Mouse (Mus musculus) lung, postnatal 0 days (tissue): ENCODE results near the gene Cetn3. TPM values are rescaled to one million over a fixed set of nuclear protein-coding genes. Genes with fewer than 3 reads are reported as not detected.
A peak's percentile ranks its signal among the peaks of the same experiment; 100 is the strongest.

Experiments used
- ATAC-seq: fragments of 200-750 bp; cut with Nextera tagmentation; 2 replicates; pipeline ENCODE4 v1.8.0; 2017; ENCODE audit warnings: moderate library complexity
- DNase-seq: peaks from one replicate; pipeline ENCODE4 v3.0.0-alpha.2; 2016; ENCODE audit warnings: low spot score
- H3K27ac ChIP-seq: fragments of 300-500 bp; sonication (generic); 2 replicates; pipeline ENCODE4 v1.5.1; 2014; ENCODE audit warnings: antibody characterized with exemption, mild to moderate bottlenecking, low read length, mixed read lengths
- H3K27me3 ChIP-seq: fragments of 300-500 bp; sonication (generic); replicated peaks from 2 replicates; pipeline ENCODE4 v1.6.1; 2014; ENCODE audit warnings: low read length, mixed read lengths; ENCODE audit not compliant: insufficient read depth
- H3K36me3 ChIP-seq: fragments of 300-500 bp; sonication (generic); 2 replicates; pipeline ENCODE4 v1.6.1; 2014; ENCODE audit warnings: low read length, mixed read lengths; ENCODE audit not compliant: insufficient read depth
- H3K4me1 ChIP-seq: fragments of 300-500 bp; sonication (generic); 2 replicates; pipeline ENCODE4 v1.6.1; 2014; ENCODE audit warnings: antibody characterized with exemption, low read depth, low read length, mixed read lengths; ENCODE audit not compliant: insufficient read depth
- H3K4me2 ChIP-seq: fragments of 300-500 bp; sonication (generic); replicated peaks from 2 replicates; pipeline ENCODE4 v1.6.1; 2014; ENCODE audit warnings: low read depth, mild to moderate bottlenecking, low read length, moderate library complexity, mixed read lengths
- H3K4me3 ChIP-seq: fragments of 300-500 bp; sonication (generic); 2 replicates; pipeline ENCODE4 v1.5.1; 2014; ENCODE audit warnings: low read depth, low read length
- H3K9ac ChIP-seq: fragments of 300-500 bp; sonication (generic); replicated peaks from 2 replicates; pipeline ENCODE4 v1.6.1; 2014; ENCODE audit warnings: low read depth, mild to moderate bottlenecking
- H3K9me3 ChIP-seq: fragments of 300-500 bp; sonication (generic); 2 replicates; pipeline ENCODE4 v1.6.1; 2016; ENCODE audit warnings: low read length, mixed read lengths
- CTCF ChIP-seq: IDR thresholded peaks from 2 replicates; pipeline ENCODE4 v1.5.1; 2016; ENCODE audit warnings: antibody characterized with exemption, mild to moderate bottlenecking
- EP300 ChIP-seq: IDR thresholded peaks from 2 replicates; pipeline ENCODE4 v1.6.1; 2016; ENCODE audit warnings: antibody characterized with exemption, mild to moderate bottlenecking, control low read depth
- WGBS: fragments of 180-500 bp; shearing (Covaris S2); extraction: QIAGEN DNeasy Blood & Tissue Kit; methylation state at CpG from one replicate; pipeline ENCODE4 v1.1.7; 2014; 5-methylcytosine and 5-hydroxymethylcytosine counted together
- polyA plus RNA-seq: library from polyadenylated mRNA; unstranded; fragments of >200 nt; fragmentation: Nextera tagmentation; extraction: Ambion mirVana; gene quantifications from 2 replicates; pipeline ENCODE4 v1.2.1, GENCODE M21; 2015

Cetn3 gene
- 184 and 185 TPM in 2 replicates for polyA plus RNA-seq

GRCm38 (mm10) chr13:81782971-81783404 is at the start of gene Cetn3:
Gene Cetn3 (plus strand): TSS chr13:81783077.
- WGBS, result 1% methylated on average over 29 of the region's 29 CpGs
- ATAC-seq (peak; percentile 90), DNase-seq (peak; percentile 97)
- H3K9me3 ChIP-seq, result no peaks in the 10 kb centered on the region
- no peak for TF ChIP-seq CTCF
- TF ChIP-seq EP300, result no peak
- H3K36me3 ChIP-seq, result peaks cover 4% of the 10 kb centered on the region; the same call in 1 of the 2 replicates
- peak within 1 kb of the TSS; percentile 76 for H3K4me3 ChIP-seq
- H3K27ac ChIP-seq, result peak within 1 kb of the TSS; percentile 98
- H3K9ac ChIP-seq, result peak within 1 kb of the TSS; percentile 46
- H3K4me1 ChIP-seq, result 0 out of 2 replicates have a peak, but pooled peaks cover 2% of the 10 kb centered on the region
- H3K4me2 ChIP-seq, result peak within 1 kb of the TSS; percentile 58
- H3K27me3 ChIP-seq, result no peaks in the 10 kb centered on the region

DNA sequence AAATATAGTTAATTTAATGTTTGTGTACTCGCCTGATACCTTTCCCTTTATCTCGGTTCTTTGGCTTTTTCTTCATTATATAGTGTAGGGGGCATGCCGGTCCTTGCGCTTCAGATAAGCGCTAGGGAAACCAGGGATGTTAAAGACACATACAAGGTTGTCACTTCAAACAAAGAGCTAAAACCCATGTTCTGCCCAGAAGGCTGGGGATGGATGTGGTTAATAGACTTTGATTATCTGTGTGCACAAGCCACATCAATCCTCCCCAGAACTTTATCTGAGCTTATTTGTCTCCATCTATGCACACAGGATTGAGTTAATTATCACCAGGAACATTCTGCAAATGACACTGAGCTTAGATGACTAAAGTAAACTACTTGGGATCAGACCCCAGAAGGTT is 46.3 kb upstream of the Cetn3 start:
- ATAC-seq (no peak), DNase-seq (no peak)
- Histone ChIP-seq H3K4me2 (no peak overlapping the region), H3K4me1 (no peaks in the 10 kb centered on the region), H3K36me3 (no peaks in the 10 kb centered on the region), H3K27ac (no peak overlapping the region), H3K4me3 (no peak overlapping the region), H3K27me3 (no peaks in the 10 kb centered on the region), H3K9me3 (no peaks in the 10 kb centered on the region), H3K9ac (no peak overlapping the region)
- 62% methylated on average over 5 of the region's 5 CpGs for WGBS
- TF ChIP-seq EP300 (no peak), CTCF (no peak)

GRCm38 (mm10) chr13:81740898-81741297 is 42.0 kb upstream of the Cetn3 start:
- ATAC-seq, result peak; percentile 11; the same call in 1 of the 2 replicates
- TF ChIP-seq CTCF (peak; percentile 34), EP300 (no peak)
- H3K36me3 ChIP-seq, result no peaks in the 10 kb centered on the region
- H3K9me3 ChIP-seq, result no peaks in the 10 kb centered on the region
- peak; percentile 7 for DNase-seq
- no peaks in the 10 kb centered on the region for H3K4me1 ChIP-seq
- WGBS, result 40% methylated on average over 3 of the region's 3 CpGs
- no peak overlapping the region for H3K27ac ChIP-seq
- H3K4me3 ChIP-seq, result no peak overlapping the region
- H3K9ac ChIP-seq, result no peak overlapping the region
- H3K27me3 ChIP-seq, result no peaks in the 10 kb centered on the region
- H3K4me2 ChIP-seq, result no peak overlapping the region

DNA sequence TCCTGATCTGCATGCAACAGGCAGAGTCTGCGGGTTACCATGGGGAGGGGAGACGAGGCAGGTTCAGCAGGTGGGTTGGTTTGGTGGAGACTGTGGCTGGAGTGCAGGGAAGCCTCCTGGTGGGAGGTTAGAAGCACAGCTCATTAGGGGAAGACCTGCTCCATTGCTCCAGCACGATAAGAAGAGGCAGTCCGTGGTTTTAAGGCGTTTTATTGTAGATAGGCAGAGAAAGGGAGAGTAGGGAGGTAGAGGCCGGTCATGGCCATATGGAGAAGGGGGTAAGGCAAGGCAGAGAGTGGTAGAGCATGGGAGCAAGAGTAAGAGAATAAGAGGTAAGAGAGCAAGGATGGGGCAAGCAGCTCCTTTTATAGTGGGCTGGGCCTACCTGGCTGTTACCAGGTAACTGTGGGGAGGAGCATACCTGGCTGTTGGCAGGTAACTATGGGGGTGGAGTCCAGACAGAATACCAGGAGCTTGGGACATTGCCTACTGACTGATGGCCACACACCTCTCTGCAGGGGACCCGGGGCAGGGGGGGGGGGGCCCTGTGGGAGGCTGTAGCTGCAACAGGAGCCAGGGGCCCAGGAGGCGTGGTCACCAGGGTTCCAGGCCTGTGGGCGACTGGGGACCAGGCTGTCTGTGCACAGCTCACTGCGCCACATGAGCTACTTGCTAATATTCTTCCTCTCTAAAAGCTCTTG is 39.3 kb upstream of the Cetn3 start:
- TF ChIP-seq EP300, result no peak
- TF ChIP-seq CTCF, result no peak
- H3K27ac ChIP-seq, result no peak overlapping the region
- WGBS, result 51% methylated on average over 10 of the region's 10 CpGs

GRCm38 (mm10) chr13:81744092-81744396 is 38.8 kb upstream of the Cetn3 start:
- no peaks in the 10 kb centered on the region for H3K27me3 ChIP-seq
- TF ChIP-seq EP300, result no peak
- no peak for TF ChIP-seq CTCF
- no peaks in the 10 kb centered on the region for H3K9me3 ChIP-seq
- H3K4me2 ChIP-seq, result no peak overlapping the region
- H3K4me1 ChIP-seq, result no peaks in the 10 kb centered on the region
- ATAC-seq (no peak), DNase-seq (no peak)
- no peak overlapping the region for H3K27ac ChIP-seq
- H3K4me3 ChIP-seq, result no peak overlapping the region
- H3K36me3 ChIP-seq, result no peaks in the 10 kb centered on the region
- H3K9ac ChIP-seq, result no peak overlapping the region
- WGBS, result 45% methylated on average over 2 of the region's 2 CpGs

More for the DNA sequence above, 39.3 kb upstream of the Cetn3 start:
- Histone ChIP-seq H3K36me3 (no peaks in the 10 kb centered on the region), H3K9ac (no peak overlapping the region), H3K4me1 (no peaks in the 10 kb centered on the region), H3K27me3 (no peaks in the 10 kb centered on the region), H3K4me3 (no peak overlapping the region), H3K4me2 (no peak overlapping the region), H3K9me3 (no peaks in the 10 kb centered on the region)
- no peak for ATAC-seq
- peak; percentile 5 for DNase-seq

DNA sequence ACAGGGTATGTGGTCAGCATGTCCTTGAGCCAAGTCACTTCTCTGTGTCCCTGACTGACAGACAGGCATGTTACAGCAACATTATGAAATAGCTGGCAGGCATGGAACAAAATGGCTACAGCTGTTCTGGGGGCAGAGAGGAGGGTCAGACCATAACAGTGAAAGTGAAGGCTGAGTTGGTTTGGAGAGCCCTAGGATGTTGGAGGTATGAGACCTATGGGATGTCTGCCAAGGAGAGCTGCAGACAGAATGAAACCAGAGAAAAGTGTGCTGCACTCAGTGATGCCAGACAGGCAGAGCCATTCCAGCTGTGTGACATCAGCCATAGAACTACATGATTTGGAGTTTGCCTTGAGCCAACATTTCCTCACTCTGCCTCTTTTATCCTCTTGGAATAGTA is 28.0 kb upstream of the Cetn3 start:
- peak; percentile 67 for ATAC-seq
- peak; percentile 47 for DNase-seq
- TF ChIP-seq CTCF, result no peak
- TF ChIP-seq EP300, result no peak
- H3K27ac ChIP-seq, result no peak overlapping the region
- H3K36me3 ChIP-seq, result no peaks in the 10 kb centered on the region
- H3K4me2 ChIP-seq, result no peak overlapping the region
- H3K27me3 ChIP-seq, result no peaks in the 10 kb centered on the region
- no peaks in the 10 kb centered on the region for H3K9me3 ChIP-seq
- H3K4me1 ChIP-seq, result no peaks in the 10 kb centered on the region
- H3K9ac ChIP-seq, result no peak overlapping the region
- no peak overlapping the region for H3K4me3 ChIP-seq
